Mouse (Mus musculus) heart, adult 2 months (tissue): ENCODE results near the gene Hmga2.

Source experiments
- CTCF ChIP-seq: fragments of 200-600 bp; IDR thresholded peaks from 2 replicates; pipeline ENCODE4 v1.8.1; 2022; ENCODE audit warnings: antibody characterized with exemption, mild to moderate bottlenecking, moderate library complexity
- EP300 ChIP-seq: fragments of 200-500 bp; IDR thresholded peaks from 2 replicates; pipeline ENCODE4 v1.6.1; 2011; ENCODE audit warnings: low read depth, low read length, control low read depth; ENCODE audit not compliant: insufficient read depth
- POLR2A ChIP-seq: fragments of 200-500 bp; IDR thresholded peaks from 2 replicates; pipeline ENCODE4 v1.6.1; 2011; ENCODE audit warnings: mild to moderate bottlenecking, low read depth, low read length, control low read depth; ENCODE audit not compliant: insufficient read depth

DNA sequence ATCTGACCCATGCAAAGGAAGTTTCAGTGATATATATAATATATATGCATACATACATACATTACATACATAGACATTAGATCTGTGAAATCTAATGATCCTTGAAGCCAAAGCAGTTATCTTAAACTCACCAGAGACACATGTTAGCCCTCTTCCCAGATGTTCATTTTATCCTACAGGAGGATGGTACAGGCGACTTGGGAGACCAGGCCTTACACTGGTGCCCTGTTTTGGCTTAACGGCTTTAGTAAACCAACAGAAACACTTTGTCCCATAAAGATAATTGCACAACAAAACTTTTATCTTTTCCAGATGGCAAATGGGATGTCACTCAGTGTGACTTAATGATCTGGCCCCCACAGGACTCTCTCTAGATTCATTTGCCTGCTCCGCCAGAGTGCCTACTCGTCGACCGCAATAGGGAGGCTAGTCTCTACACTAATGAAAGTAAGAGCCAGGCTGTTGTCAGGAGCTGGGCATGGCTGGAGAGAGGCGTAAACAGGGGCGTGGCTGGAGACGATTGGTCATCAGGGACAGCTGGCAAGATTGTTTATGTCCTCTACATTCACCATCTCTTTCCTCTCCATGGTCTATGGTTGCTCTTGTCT is 31.7 kb downstream of the Hmga2 start:
- TF ChIP-seq CTCF = no peak
- TF ChIP-seq POLR2A = no peak
- TF ChIP-seq EP300 = no peak
